Mouse (Mus musculus) mouse embryonic stem cell (cell line): ENCODE measurements around the gene Gdpd3.
"Not testable (repeated sequence)": the region's sequence is repeated elsewhere in the genome, so short reads cannot be mapped to it uniquely, and the experiment has no call there.

Source experiments
- in situ Hi-C, 2 experiments: fragments of 300-500 bp; cut with MboI; formaldehyde crosslinking; loops; 1 replicate in 1 of 2; 3 replicates in 1 of 2; pipeline ENCODE4 v1.14.3; 2019 to 2020; ENCODE audit warnings: low sequenced_read_pairs in 2 of 2, low pct_unique_long_range_greater_than_20kb in 1 of 2, mixed read lengths in 1 of 2; ENCODE audit not compliant: unreplicated experiment in 1 of 2

Gdpd3 gene

GRCm38 (mm10) chr7:126766201-126766600 is at the start of gene Gdpd3:
Gdpd3 (plus strand) TSS chr7:126766334.
- in situ Hi-C loops: no loop called here

DNA sequence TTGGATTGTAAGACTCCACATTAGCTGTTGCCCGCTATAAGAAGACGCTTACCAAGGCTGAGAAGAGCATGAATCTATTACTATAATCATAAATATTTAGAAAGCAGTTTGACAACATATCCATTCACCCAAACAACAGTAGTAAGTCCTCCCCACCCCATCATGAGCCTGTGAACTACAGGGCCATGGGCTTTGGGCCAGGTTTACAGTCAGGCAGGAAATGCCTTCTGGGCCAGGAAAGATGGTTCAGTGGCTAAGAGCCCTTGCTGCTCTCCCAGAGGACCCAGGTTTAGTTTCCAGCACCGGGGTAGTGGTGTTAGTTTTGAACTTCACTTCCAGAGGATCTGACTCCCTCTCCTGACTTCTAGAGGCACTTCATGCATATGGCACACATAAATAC is 48.6 kb upstream of the Gdpd3 start:
- in situ Hi-C loops: no loop called here

- in situ Hi-C loops: no loop called here
Measured at GRCm38 (mm10) chr7:126718787-126719337, 47.3 kb upstream of the Gdpd3 start.

DNA sequence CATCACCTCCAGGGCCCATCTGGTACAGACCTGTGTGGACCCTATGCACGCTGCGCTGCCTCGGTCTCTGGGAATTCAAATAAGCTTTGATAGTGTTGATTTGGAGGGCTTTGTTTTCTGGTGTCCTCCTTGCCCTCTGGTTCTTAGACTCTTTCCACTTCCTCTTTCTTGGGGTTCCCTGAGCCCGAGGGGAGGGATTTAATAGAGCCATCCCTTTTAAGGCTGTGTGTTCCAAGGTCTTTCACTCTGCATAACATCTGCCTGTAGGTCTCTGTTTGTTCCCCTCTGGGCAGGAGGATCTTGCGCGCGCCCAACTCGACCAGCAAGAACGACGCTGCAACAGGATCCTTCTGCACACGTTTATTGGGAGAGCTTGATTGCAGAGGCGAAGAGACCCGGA is 44.5 kb upstream of the Gdpd3 start:
- in situ Hi-C loops: no loop called here

DNA sequence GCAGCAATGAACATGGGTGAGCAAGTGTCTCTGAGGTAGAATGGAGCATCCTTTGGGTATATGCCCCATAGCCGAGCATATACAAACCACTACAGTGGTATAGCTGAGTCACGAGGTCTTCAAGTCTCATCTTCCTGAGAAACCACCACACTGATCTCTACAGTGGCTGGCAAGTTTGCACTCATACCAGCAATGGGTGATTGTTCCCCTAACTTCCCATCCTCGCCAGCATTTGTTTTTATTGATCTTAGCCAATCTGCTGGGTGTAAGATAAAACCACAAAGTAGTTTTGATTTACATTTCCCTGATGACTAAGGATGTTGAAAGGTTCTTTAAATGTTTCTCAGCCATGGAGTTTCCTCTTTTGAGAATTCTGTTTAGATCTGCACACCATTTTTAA is 41.1 kb upstream of the Gdpd3 start:
- in situ Hi-C loops: no loop called here

- in situ Hi-C loops: no loop called here
Measured at GRCm38 (mm10) chr7:126725667-126726066, 40.5 kb upstream of the Gdpd3 start.

- in situ Hi-C loops: not testable (repeated sequence)
Measured at GRCm38 (mm10) chr7:126730256-126730789, 35.8 kb upstream of the Gdpd3 start.

GRCm38 (mm10) chr7:126736122-126736521 is 30.0 kb upstream of the Gdpd3 start:
- in situ Hi-C loops: no loop called here

DNA sequence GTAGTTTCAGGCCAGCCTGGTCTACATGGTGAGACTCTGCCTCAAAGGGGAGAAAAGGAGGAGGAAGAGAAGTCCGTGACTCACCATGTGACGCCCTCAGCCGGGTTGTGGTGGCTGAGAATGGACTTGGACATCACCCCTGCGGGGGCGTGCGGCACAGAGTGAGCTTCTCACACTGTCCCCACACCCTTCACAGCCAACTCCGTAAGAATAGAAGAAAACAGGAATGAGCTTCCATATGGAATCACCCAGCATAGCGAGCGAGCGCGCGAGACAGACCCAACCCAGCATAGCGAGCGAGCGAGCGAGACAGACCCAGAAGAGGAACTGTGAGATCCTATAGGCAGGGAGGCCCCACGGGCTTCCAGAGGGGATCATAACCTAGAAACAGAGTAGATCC is 26.6 kb upstream of the Gdpd3 start:
- in situ Hi-C loops: no loop called here

DNA sequence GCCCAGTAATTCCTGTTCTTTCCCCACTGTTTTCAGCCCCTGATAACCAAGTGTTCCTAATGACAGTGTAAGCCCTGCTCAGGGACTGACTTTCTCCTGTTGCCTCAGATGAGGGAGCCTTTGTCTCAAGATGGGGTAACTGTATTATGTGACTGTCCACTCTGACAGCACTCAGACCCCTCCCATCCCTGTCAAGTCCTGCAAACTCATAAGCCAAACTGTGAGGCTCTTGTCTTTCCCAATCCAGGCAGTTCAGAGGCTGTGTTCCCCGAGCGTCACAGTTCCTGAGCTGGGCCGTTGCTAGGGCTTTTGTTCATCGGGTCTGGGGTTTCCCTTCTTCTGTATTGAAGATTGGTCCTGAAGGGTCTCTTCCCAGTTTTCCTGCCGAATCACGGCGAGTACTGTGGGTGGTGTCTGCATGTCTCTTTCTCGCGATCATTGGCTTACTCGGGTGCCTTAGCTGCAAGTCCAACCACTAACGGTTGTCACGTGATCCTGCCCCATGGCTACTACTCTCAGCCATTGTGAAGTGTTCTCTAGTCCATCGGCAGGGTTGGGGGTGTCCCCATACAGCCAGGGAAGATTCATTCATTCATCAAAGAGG is 25.9 kb upstream of the Gdpd3 start:
- in situ Hi-C loops: no loop called here

- in situ Hi-C loops: no loop called here
Measured at GRCm38 (mm10) chr7:126740977-126741376, 25.2 kb upstream of the Gdpd3 start.

DNA sequence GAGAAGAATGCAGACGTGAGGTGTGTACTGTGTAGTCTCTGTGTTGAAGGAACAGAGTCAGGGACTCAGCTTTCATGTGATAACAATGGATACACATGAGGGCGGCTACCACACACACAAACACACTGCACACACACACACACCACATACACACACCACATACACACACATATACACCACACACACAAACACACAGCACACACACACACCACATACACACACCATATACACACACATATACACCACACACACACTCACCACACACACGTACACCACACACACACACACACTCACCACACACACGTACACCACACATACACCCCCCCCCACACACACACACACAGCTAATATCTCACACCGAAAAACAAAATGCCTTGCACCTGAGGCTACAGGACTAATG is 24.7 kb upstream of the Gdpd3 start:
- in situ Hi-C loops: no loop called here

GRCm38 (mm10) chr7:126741964-126742482 is 24.1 kb upstream of the Gdpd3 start:
- in situ Hi-C loops: no loop called here

- in situ Hi-C loops: no loop called here
Measured at GRCm38 (mm10) chr7:126746066-126746465, 20.1 kb upstream of the Gdpd3 start.

DNA sequence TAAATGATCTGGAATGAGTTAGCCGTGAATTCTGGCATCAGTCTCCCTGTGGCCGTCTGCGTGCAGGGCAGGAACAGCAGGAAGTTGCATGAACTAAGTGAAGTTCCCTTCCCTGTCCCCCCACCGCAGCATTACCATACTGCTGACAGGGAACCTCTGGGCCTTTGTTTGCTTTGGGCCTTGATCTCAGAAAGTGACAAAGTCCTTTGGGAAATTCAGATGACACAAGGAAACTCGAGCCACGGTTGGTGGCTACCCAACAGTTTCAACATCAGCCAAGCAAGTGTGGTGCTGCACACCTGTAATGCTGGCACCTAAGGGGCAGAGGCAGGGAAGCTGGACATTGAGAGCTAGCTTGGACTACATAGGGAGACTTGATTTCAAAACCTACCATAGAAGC is 19.3 kb upstream of the Gdpd3 start:
- in situ Hi-C loops: no loop called here

DNA sequence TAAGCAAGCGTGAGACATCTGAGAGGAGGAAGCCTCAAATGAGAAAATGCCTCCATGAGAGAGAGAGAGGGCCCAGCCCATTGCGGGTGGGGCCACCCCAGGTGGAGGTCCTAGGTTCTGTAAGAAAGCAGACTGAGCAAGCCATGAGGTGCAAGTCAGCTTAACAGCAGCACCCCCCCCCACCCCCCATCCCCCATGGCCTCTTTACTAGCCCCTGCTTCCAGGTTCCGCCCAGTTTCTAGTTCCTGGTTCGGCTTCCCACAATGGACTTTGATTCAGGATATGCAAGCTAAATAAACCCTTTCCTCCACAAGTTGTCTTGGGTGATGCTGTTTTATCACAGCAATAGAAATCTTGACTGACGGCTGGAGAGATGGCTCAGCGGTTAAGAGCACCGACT is 17.3 kb upstream of the Gdpd3 start:
- in situ Hi-C loops: no loop called here

DNA sequence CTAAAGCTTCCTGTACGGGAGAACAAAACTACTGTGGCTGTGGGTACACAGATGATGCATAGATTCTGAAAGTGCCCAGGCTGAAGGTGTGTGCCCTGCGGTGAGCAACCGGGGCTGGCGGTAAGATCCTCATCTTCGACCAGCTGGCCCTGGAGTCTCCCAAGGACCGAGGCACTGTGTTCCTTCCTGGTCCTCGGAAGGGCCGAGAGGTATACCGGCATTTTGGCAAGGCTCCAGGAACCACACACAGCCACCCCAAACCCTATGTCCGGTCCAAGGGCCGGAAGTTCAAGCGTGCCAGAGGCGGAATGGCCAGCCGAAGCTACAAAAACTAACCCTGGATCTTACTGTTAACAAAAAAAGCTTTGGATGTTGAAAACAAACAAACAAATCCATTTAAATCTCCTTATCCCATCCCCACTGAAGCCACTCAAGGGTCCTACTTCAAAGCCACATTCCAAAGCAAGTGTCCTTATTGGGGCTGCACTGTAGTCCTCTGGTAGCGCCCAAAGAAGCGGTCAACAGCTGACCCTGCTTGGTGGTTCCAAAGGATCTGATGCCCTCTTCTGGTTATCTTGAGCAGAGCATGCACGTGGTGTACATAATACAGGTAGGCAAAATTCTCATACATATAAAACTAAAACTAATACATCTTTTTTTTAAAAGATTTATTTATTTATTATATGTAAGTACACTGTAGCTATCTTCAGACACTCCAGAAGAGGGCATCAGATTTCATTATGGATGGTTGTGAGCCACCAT is 16.4 kb upstream of the Gdpd3 start:
- in situ Hi-C loops: no loop called here

GRCm38 (mm10) chr7:126754866-126755265 is 11.3 kb upstream of the Gdpd3 start:
- in situ Hi-C loops: no loop called here

DNA sequence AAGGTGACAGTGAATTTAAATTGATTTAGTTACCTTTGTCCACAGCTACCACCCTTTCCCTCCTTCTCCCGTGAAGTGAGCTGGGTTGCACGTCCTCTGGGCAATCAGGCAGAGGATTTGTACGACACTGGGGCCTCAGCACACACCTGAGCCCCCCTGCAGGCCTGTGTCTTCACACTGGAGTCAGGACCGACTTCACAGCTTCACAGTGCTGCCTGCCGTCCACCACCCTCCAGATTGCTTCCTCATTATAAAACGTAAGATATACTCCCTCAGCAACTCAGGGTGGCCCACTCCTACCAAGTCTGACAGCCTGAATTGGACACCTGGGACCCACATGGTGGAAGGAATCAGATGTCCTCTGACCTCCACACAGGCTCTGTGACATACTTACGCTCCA is 7.6 kb upstream of the Gdpd3 start:
- in situ Hi-C loops: no loop called here
